Mouse (Mus musculus): ENCODE data around the gene Hist1h2ad.

DNA sequence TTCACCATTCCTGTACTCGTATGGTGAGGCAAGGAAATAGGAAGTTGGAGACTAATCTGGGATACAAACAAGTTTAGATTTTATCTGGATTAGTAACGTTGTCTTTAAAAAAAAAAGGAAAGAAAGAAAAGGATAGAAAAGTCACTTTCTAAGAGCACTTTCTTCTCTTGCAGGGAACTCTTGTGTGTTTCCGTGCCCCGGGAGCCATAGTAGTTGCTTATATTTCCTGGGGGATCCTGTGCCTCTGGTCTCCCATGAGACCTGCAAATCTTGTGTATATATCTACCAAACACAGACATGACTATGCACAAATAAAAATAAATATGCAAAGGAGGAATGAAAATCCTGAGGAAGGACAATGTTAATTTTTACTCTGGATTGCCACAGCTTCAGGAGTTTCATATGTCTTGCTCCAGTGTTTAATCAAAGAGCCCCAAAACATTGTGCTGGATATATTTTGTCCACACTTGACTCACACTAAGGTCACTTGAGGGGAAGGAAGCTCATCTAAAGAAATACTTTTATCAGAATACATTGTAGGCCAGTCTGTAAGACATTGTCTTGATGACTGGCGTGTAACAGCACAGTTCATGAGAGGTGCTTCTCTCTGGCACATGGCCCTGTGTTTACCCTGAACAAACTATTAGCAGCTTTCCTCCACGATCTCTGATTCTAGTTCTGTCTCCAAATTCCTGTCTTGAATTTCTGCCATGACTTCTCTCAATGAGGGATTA, 2.9 kb downstream of the Hist1h2ad start:
- TF ChIP-seq POLR2A (IDR thresholded peaks at IDR 0.05; ENCODE audit: low read depth, low read length) (no peak), CTCF (IDR thresholded peaks at IDR 0.05; ENCODE audit: extremely low read depth, insufficient read depth, insufficient read length, insufficient replicate concordance) (no peak)
